Mouse (Mus musculus) cerebellum, adult 11-12 months (tissue): ENCODE measurements around the gene Cdsn.
"Not testable (repeated sequence)": the region's sequence is repeated elsewhere in the genome, so short reads cannot be mapped to it uniquely, and the experiment has no call there.

ENCODE experiments used
- DNase-seq: peaks from one replicate; pipeline ENCODE4 v3.0.0; 2022

The Cdsn gene

DNA sequence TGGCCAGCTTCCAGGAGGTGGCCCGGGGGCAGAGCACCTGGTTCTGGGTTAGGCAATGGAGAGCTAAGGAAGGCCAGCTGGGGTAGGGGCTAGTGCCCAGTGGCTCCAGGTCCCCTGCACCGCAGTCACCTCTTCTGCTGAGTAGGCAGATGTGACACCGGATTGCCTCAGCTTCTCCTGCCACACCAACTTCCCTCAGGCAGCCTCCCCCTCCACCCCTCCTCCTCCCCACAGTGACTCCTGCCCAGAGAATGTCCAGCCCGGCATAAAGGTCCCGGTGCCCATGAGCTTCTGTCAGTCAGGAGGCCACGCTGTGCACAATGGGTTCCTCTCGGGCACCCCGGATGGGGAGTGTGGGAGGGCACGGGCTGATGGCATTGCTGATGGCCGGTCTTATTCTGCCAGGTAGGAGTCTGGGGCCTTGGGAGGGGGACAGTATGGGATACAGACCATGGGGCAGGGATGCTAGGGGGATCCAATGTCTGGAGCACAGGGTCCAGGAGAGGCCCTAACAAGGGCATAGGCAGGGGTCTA lies at the start of gene Cdsn:
Gene Cdsn (plus strand): TSS at position 248 of the 534 bp plus-strand sequence.
- DNase-seq = no peak

DNA sequence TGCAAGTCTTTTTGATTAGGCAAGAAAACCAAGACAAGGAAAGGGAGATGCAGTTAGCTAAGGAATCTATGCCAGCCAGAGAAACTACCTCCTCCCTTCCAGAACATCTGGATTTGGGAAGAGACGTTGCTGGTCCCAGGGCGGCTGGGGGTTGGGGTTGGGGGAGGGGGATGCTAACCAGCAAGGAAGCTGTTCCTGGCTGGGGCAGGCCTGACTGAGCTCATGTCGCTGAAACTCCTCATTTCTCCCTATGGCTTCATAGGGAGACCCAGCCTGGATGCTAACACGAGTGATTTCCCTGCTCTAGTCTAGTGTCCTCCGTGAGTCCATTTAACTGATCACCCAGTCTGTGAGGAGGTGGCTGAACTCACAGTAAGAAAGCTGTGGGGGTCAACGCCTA lies 49.7 kb upstream of the Cdsn start:
- DNase-seq = no peak

DNA sequence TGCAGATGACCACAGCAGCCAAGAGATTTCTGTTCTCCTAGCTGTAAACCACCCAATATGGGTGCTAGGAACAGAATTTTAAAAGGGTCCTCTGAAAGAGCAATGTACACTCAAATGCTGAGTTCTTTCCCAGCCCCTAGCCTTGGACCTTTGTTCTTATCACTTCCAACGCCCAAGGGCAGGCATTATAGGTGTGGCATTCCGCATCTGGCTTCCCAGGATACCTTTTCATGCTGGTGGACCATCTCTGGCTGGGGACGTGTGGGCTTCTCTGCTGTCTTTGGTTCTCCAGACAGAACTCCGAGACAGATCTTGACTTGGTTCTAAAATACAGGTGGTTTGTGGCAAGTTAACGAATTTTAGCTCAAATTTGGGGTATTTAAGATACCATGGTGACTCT lies 49.2 kb upstream of the Cdsn start:
- DNase-seq = no peak

DNA sequence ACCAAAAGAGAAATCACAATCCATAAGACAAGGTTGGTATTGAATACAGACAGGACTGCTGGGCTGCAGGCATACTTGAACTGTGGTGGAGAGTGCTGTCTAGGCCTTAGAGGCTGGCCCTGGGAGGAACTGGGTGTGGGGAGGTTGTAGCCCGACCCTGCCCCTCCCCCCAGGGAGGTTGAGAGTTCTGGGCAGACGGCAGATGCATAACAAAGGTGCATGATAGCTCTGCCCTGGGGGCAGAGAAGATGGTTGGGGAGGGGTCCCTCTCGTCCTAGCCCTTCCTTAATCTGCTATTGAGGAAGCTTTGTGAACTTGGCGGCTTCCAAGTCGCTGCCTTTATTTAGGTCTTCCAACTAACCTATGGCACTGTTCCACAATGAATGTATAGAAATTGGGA lies 48.1 kb upstream of the Cdsn start:
- DNase-seq = no peak

DNA sequence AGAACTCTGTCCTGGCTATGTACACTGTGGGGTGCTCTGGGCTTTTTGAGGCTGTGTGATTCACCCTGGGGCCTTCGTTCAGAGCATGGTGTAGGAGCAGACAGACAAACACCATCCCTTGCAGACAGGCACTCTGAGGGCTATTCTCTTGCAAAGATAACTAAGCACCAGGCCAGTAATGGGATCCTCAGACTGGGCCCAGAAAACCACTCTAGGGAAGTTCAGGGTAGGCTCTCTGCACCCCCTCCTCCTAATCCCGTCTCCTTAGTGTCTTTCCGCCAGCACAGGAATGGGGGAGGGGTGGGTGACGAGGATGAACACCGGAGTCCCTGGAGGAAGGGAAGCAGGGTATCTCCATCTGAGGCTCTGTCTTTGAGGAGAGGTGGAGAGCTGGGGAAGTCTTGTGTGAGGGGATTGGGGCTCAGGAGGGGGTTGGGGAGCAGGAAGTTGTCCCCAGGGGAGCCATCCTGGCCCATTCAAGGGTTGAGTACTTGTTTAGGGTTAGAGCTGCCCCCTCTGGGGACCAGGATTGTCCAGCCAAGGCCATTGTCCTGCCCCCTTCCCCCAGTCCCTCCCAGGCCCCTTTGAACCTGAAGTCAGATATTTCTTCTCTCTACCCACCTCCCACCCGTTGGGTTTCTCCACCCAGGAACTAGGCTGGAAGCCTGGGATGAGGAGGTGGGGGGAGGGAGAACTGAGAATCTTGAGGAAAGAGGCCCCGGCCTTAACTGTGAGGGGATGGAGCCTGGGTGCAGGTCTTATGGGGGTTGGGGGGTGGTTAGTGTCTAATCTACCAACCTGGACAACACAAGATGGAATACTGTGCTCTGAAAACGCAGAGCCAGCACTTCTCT lies 47.1 kb upstream of the Cdsn start:
- no peak for DNase-seq

DNA sequence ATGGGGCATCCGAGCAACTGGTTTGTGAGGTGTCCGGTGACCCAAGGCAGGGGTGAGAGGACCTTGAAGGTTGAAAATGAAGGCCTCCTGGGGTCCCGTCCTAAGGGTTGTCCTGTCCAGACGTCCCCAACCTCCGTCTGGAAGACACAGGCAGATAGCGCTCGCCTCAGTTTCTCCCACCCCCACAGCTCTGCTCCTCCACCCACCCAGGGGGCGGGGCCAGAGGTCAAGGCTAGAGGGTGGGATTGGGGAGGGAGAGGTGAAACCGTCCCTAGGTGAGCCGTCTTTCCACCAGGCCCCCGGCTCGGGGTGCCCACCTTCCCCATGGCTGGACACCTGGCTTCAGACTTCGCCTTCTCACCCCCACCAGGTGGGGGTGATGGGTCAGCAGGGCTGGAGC lies 46.2 kb upstream of the Cdsn start, which contains the start of gene Pou5f1:
Gene Pou5f1 (plus strand): TSS at position 243 of the 400 bp plus-strand sequence.
- DNase-seq = no peak

DNA sequence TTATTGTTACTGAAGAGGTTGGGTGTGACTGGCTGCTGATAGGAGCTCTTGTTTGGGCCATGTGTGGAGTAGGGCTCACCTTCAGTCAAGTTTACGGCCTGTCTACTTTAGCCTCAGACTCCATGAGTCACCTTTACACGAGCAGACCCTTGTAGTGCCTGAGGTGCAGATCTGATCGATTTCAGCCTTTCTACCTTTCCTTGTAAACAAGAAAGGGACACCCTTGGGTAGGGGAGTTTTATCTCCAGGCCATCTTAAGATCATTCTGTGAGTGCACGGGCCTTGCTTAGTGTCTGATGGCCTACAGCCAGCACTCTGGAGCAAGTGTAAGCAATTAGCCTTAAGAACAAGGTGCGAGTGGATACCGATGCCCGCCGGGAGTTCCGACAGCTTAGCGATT lies 45.0 kb upstream of the Cdsn start:
- DNase-seq = no peak

DNA sequence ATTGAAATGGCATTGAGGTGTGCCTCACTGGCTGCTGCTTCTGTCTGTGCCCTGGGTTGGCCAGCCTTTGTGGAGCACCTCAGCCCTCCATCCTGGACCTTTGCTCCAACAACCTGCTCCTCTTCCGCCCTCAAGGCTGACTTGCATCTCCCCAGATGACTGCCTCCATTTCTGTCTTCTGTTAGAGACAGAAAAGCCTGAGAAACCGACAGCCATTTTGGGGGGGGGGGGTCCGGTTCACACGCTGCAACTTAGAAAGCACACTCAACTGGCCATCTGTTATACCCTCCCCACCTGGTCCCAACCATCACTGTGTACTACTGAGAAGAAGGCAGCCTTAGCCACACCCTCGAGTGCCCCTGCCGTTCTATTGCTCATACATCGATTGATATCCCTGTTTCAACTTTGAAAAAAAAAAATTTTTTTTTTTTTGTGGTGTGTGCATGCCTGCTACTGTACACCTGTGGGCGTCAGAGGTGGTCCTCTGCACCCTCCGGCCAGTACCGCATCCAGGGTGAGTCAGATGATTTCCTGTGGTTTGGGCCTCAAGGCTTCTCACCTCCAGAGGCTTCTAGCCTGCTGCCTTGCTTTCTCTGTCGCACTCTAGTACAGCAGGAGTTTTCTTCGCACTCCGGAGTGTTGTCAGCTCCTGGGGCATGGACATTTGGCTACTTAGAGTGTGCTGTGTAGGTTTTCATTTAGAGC lies 44.2 kb upstream of the Cdsn start:
- no peak for DNase-seq

DNA sequence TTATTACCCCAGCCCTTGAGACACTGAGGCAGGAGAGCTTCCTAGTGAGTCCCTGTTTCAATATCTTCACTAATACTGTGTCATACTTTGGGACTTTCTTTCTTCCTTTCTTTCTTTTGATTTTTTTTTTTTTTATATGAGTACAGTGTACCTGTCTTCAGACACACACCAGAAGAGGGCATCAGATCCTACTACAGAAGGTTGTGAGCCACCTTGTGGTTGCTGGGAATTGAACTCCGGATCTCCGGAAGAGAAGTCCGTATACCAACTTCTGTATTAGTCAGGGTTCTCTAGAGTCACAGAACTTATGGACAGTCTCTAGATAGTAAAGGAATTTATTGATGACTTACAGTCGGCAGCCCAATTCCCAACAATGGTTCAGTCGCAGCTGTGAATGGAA lies 43.6 kb upstream of the Cdsn start:
- DNase-seq = not testable (repeated sequence)

DNA sequence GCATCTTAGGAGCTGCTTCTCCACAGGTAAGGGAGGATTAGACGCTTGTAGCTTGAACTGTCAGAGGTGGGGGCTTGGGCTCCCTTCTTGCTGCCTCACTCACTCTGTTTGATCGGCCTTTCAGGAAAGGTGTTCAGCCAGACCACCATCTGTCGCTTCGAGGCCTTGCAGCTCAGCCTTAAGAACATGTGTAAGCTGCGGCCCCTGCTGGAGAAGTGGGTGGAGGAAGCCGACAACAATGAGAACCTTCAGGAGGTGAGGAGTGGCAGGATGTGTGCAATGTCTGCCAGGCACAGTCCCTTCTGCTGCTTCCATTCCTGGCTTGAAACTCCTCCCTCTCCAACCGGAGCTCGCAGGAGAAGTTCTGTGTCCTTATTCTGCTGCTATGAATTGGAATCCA lies 42.6 kb upstream of the Cdsn start:
- no peak for DNase-seq

DNA sequence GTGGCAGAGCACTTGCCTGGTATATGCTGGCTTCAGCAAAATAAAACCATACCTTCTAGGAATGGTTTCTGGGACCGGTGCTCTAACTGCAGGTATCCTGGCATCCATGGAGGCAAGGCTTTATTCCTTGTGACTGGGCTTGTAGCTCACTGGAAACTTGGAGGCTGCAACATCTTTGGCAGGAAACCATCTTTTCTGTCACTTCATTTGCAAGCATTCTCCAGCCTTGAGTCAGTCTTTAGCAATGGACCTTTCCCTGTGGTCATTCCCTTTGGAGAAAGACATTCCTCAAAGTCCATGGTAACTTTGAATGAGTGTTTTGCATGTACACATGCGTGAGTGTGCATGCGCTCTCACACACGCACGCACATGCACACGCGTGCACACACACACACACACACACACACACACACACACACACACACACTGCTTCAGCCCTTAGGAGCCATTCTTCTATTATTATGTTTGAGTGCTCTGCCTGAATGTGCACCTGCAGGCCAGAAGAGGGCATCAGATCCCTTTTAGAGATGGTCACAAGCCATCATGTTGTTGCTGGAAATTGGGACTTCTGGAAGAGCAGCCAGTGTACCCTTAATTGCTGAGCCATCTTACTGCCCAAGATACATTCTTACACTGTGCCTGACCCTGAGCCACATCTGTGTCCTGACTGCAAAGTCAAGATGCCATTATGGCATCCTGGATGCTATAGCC lies 38.9 kb upstream of the Cdsn start:
- no peak for DNase-seq

DNA sequence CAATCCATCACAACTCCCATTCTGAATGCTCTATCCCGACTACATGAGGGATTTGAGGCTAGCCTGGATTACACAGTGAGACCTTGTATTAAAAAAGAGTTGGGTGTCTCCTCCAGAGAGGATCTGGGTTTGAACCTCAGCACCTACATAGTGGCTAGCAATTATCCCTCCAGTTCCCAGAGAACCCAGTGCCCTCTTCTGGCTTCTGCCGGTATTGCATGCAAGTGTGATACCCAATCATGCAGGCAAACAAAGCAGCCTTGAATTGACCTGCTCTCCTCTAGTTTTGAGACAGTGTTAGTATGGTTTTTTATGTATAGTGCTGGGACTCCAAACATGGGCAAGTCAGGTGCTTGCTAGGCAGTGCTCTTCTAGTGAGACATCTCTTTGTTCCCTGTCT lies 38.0 kb upstream of the Cdsn start:
- no peak for DNase-seq

DNA sequence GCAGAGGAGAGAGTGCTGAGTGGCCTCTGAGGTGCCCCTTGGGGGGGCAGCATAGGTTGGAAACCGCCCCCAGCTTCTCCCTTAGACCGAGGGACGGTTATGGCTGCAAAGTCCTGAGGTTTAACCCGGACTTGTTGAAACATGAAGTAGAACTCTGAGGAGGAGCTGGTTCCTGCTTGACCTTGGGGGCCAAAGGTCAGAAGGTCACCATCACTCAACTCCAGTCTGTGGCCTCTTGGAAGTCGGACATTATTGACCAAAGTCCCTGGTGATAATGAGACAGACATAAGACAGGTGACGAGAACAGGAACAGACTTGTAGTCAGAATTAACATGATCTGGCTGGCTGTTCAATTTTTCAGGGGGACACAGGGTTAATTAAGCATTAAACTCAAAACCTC lies 37.2 kb upstream of the Cdsn start:
- no peak for DNase-seq

DNA sequence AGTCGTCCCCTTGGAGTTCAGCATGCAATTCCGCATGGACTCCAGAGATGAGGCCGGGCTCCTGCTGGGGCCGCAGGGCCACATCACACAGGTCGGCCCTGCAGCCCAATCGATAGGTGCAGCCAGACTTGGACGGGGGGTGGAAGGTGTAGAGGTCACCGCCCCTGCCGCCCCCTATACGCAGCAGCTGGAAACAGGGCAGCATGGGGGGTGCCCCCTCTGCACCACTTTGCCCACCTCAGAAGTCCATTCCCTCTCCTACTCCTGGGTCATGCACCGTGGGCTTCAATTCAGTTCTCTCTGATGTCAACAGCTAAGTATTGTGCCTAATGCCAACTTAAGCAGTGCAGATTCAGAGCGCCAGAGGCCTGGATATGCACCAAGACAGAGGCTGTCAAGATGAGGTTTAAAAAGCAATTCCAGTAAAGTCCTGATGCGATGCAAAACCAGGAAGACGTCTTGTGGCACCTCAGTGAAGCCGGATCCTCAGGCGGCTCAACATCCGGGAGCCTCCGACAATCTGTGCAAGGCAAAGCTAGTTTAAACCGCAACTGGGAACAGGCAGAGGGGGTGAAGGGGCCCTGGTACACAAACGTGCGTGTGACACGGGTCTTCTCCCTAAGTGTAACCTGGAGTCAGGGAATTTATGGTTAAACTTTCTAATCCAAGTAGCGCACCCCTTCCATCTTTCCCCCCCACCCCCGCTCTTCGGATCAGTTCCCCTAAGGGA lies 35.9 kb upstream of the Cdsn start:
- peak; percentile 34 for DNase-seq

DNA sequence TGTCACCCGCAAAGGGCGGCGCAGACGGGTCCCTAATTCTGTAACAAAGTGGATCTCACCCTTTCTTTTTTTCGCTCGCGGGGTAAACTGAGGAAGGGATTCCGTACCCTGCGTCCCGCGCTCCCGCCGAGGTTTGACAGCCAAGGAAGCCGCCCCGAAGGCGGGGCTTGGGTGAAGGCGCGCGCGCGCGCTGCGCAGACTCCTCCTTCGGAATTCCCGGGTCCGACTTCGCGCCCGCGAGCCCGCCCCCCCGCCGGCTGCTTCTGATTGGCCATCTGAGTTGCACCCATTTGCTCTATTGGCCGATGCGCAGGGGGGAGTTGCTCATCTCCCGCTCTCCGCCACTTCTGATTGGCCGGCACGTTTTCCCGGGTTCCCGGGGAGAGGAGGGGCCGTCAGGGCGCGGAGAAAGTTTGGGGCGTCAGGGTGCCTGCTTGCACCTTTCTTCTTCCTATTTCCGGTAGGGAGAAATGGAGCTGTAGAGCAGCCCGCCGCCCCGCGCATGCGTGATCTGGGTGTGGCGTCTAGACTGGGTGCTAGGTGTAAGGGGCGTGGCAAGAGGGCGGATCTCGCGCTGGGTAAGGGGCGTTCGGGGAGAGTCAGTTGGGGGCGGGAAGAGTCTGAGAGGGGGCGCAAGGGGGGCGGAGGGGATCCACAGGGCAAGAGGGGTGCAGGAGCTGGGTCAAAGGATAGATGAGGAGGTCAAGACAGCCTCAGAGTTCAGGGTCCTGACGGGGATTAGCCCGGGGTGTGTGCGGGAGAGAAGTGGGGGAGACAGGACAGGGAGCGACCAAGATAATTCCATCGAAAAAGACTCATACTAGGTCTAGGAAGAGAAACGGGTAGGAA lies 35.1 kb upstream of the Cdsn start, which contains the start of the genes Tcf19 and Cchcr1:
Gene Tcf19 (minus strand): TSS at position 173 of the 849 bp plus-strand sequence.
Gene Cchcr1 (plus strand): TSS at position 449 of the 849 bp plus-strand sequence.
- DNase-seq = peak; percentile 93

DNA sequence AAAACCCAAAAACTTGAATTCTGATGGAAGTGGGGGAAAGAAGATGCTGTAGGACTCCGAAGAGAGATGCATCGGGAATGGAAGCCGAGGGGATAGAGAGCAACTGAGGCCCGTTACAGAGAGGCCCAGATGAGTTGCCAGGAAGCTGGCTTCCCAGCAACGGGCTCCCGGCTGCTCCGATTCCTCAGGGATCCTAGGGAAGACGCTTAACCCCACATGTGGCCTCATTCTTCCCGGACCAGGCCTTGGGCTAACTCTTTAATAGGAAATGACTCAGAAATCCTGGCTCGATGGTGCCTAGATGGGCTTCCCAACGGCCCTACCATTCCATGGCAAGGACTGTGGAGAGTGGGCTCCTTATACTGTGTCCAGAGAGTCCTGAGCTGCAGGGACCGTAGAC lies 34.4 kb upstream of the Cdsn start:
- DNase-seq = no peak

DNA sequence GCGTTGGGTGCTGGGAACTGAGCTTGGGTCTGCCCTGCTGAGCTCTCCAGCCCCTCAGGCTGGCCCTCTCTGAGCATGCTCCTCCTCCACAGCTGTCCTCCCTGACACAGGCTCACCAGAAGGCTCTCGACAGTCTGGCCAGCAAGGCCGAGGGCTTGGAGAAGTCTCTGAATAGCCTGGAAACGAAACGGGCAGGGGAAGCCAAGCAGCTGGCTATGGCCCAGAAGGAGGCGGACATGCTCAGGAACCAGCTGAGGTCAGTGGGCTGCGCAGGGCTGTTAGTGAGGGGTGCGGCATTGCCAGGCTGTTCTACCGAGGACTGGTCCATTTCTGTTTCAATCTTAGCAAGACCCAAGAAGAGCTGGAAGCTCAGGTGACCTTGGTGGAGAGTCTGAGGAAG lies 27.6 kb upstream of the Cdsn start:
- no peak for DNase-seq

DNA sequence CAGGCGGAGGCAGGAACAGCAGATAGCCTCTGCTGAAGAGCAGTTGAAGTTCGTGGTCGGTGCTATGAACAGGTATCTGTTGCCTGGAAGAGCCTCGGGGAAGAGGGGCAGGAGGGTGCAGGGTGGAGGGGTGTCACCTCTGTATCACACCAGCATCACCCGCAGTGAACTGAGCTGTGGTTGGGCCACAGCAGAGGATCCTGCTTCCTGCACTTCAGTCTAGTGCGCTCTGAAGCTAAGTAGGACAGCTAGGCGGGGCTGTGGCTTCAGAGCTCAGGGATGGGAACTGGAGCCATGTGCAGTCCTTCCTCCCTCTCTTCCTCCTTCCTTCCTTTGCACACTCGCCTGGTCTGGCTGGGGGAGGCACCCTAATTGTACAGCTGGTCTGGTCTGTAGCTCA lies 25.3 kb upstream of the Cdsn start:
- DNase-seq = no peak

DNA sequence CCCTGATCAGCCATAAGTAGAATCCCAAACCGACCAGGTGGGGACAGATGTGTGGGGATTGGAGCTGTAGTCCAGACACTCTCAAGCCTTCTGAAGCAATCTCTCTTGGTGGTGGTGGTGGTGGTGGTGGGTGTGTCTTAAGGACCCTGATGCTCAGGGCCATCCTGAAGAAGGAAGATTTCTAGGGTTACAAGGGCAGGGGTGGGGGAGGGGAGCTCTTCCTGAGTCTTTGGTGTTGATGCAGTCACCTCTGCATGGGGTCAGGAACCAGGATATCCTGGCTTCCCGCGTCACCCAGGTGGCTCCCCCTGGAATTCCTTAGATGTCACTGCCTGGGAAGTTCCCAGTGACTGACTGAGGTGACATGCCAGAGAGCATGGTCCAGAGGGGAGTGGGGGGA lies 19.6 kb upstream of the Cdsn start:
- no peak for DNase-seq

DNA sequence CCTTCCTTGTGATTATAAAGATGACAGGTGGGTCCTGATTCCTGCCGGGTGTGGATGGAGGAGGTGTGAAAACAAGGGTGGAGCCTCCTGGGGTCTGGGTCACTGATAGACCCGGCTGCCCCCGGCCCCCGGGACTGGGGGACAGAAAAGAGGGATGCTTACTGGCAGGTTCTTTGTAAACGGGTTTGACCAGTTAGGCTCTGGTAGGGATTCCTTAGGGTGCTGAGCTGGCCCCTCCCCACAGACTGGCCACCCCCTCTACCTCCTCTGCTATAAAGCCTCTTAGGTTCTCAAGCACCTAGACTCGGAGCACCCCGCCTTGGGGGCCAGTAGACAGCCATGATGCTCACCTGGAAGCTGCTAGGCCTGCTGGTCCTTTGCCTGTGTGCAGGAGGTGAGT lies 19.0 kb upstream of the Cdsn start, which contains the start of gene Psors1c2:
Gene Psors1c2 (plus strand): TSS at position 301 of the 400 bp plus-strand sequence.
- DNase-seq = no peak

DNA sequence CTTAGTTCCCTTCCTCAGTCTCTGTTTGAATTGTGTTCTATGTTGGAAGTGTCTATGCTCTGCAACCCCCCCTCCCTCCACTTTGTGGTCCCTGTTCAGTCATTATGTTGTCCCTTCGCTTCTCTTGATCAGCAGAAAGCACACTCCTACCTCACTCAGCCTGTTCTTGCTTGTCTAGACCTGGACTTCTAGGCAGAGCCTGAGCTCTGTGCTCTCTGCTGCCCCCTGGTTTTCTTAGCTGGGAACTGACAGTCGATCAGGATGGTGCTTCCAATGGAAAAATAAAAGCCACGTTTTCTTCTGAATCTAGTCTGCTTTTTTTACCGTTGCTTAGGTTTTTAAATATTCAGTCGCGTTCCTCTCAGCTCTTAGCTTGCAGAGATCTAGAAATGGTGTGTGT lies 17.6 kb upstream of the Cdsn start:
- DNase-seq = peak; percentile 70
